Comparison of ENCODE assay signal across 26 mouse cellular contexts in genomic region chr5:17848267-17848666, GRCm38 (mm10). TPM values are rescaled to one million over a fixed set of nuclear protein-coding genes. Genes with fewer than 3 reads are reported as not detected.
DNase-seq lines count a peak whose midpoint lies in the region; ATAC-seq and TF ChIP-seq lines count a peak whose summit lies in the region.
"Had no signal": no experiment of that assay in that cellular context is flagged by ENCODE, and none has a peak within 500 bp of the region (broad histone marks: within the 10 kb centered on the region; RNA-seq: fewer than 3 reads in every experiment).

No protein-coding gene starts in this region.

- no peak for TF ChIP-seq CTCF in kidney, adult 2 months (conservative IDR thresholded peaks at IDR 0.05; ENCODE audit: insufficient read depth, insufficient read length, low read depth, low read length)
- TF ChIP-seq CTCF in bone marrow macrophage, adult 2 months (IDR thresholded peaks at IDR 0.05; ENCODE audit: low read depth, low read length): no peak

- peak overlapping the region; percentile 35 for H3K4me2 ChIP-seq in heart, embryonic 13.5 days
- H3K4me2 ChIP-seq: forebrain, embryonic 15.5 days; heart, embryonic 11.5 days; hindbrain, embryonic 12.5 days; limb, embryonic 15.5 days; lung, embryonic 15.5 days had no signal

- H3K9me3 ChIP-seq in heart, embryonic 13.5 days: no peaks in the 10 kb centered on the region
- H3K9me3 ChIP-seq: forebrain, embryonic 15.5 days; hindbrain, embryonic 12.5 days; limb, embryonic 10.5 days; limb, embryonic 15.5 days; lung, embryonic 15.5 days had no signal

- no peak overlapping the region for H3K27ac ChIP-seq in heart, embryonic 13.5 days (replicated peaks)
- no peak overlapping the region for H3K27ac ChIP-seq in kidney, adult 2 months (ENCODE audit: insufficient read depth, low read depth, low read length)
- H3K27ac ChIP-seq in bone marrow macrophage, adult 2 months (ENCODE audit: insufficient read depth, low read depth, low read length): no peak overlapping the region; the same call in 1 of the 2 replicates
- no peak overlapping the region for H3K27ac ChIP-seq in macrophage
- H3K27ac ChIP-seq: forebrain, embryonic 15.5 days; hindbrain, embryonic 12.5 days; hindbrain, postnatal 0 days; limb, embryonic 10.5 days; limb, embryonic 15.5 days; liver, embryonic 14.5 days; lung, embryonic 15.5 days had no signal

- H3K36me3 ChIP-seq in heart, embryonic 13.5 days: no peaks in the 10 kb centered on the region
- no peaks in the 10 kb centered on the region for H3K36me3 ChIP-seq in kidney, adult 2 months (ENCODE audit: control insufficient read depth, insufficient read depth, low read length)
- H3K36me3 ChIP-seq in macrophage (ENCODE audit: inconsistent target): no peaks in the 10 kb centered on the region
- H3K36me3 ChIP-seq: forebrain, embryonic 15.5 days; hindbrain, embryonic 12.5 days; limb, embryonic 10.5 days; limb, embryonic 15.5 days; lung, embryonic 15.5 days had no signal

- 85% methylated on average over 1 of the region's 1 CpGs for WGBS in heart, embryonic 13.5 days
- 75% methylated on average over 1 of the region's 1 CpGs for WGBS in kidney, adult 2 months
- WGBS in macrophage (ENCODE audit: missing documents): 100% methylated on average over 1 of the region's 1 CpGs

- no peak overlapping the region for H3K9ac ChIP-seq in heart, embryonic 13.5 days
- H3K9ac ChIP-seq: forebrain, embryonic 15.5 days; hindbrain, embryonic 12.5 days; limb, embryonic 15.5 days; liver, embryonic 14.5 days; lung, embryonic 15.5 days had no signal

- H3K4me3 ChIP-seq in heart, embryonic 13.5 days: peak overlapping the region; percentile 4; the same call in 1 of the 2 replicates
- H3K4me3 ChIP-seq in kidney, adult 2 months (ENCODE audit: insufficient read depth, low read depth, low read length): peak overlapping the region; percentile 33; the same call in 1 of the 2 replicates
- H3K4me3 ChIP-seq in bone marrow macrophage, adult 2 months (ENCODE audit: insufficient read depth, low read length): peak overlapping the region; percentile 53
- peak overlapping the region; percentile 19 for H3K4me3 ChIP-seq in macrophage (ENCODE audit: inconsistent target)
- H3K4me3 ChIP-seq: forebrain, embryonic 15.5 days; hindbrain, embryonic 12.5 days; limb, embryonic 10.5 days; limb, embryonic 15.5 days; lung, embryonic 15.5 days had no signal

- no peak for DNase-seq in heart, postnatal 4 days
- no peak for DNase-seq in kidney, adult 2 months
- no peak for DNase-seq in kidney, postnatal 25 days
- no peak for DNase-seq in thymus, postnatal 14 days
- DNase-seq: adrenal gland, postnatal 25 days; cerebellum, adult 2 months; cerebellum, postnatal 25 days; gastrocnemius, postnatal 36 days; kidney, postnatal 10 days; layer of hippocampus, adult 9-11 months; midbrain, embryonic 14.5 days; thymus, adult 2 months; thymus, postnatal 4 days had no signal

- H3K27me3 ChIP-seq in heart, embryonic 13.5 days (replicated peaks): no peaks in the 10 kb centered on the region
- H3K27me3 ChIP-seq in kidney, adult 2 months (replicated peaks; ENCODE audit: control insufficient read depth, insufficient read depth, low read length): no peaks in the 10 kb centered on the region
- H3K27me3 ChIP-seq: forebrain, embryonic 15.5 days; hindbrain, embryonic 12.5 days; limb, embryonic 15.5 days; lung, embryonic 15.5 days had no signal

- no peak for ATAC-seq in heart, embryonic 13.5 days (ENCODE audit: extremely low read depth, insufficient number of reproducible peaks, low FRiP score, low TSS enrichment)
- ATAC-seq: CD4-positive, CD25-positive, alpha-beta regulatory T cell, adult 4 months; forebrain, embryonic 15.5 days; hindbrain, postnatal 0 days; intestine, embryonic 16.5 days had no signal

- no peak for TF ChIP-seq POLR2A in kidney, adult 2 months (IDR thresholded peaks at IDR 0.05; ENCODE audit: low read depth, low read length)
- TF ChIP-seq POLR2A in bone marrow macrophage, adult 2 months (IDR thresholded peaks at IDR 0.05; ENCODE audit: borderline replicate concordance, low read depth, low read length): no peak

- peaks cover 46% of the 10 kb centered on the region for H3K79me2 ChIP-seq in macrophage (ENCODE audit: inconsistent target)

- H3K4me1 ChIP-seq in heart, embryonic 13.5 days: peaks cover 27% of the 10 kb centered on the region
- H3K4me1 ChIP-seq in kidney, adult 2 months (ENCODE audit: control insufficient read depth, insufficient read depth, low read length): no peaks in the 10 kb centered on the region; the same call in none of the 2 replicates
- peaks cover 21% of the 10 kb centered on the region for H3K4me1 ChIP-seq in bone marrow macrophage, adult 2 months (ENCODE audit: control insufficient read depth, insufficient read depth, low read length)
- H3K4me1 ChIP-seq: forebrain, embryonic 15.5 days; hindbrain, embryonic 12.5 days; limb, embryonic 10.5 days; lung, embryonic 15.5 days had no signal

RNA-seq across cellular contexts. Expression of gene Cd36, which starts 40.3 kb away (rescaled TPM):
- polyA plus RNA-seq in heart, embryonic 13.5 days (2015; fragmentation: Nextera tagmentation; extraction: Ambion mirVana): 74.1 and 80.4 TPM in 2 replicates
- 1,000 to 10,000 TPM; 1,072 to 1,101 TPM for total RNA-seq in heart, postnatal 4 days (2021)
- 41.4 and 43.8 TPM in 2 replicates for polyA plus RNA-seq in kidney, adult 2 months (2012; rRNA removed)
- polyA plus RNA-seq in bone marrow macrophage, adult 2 months (2012; ENCODE audit: insufficient read depth, insufficient read length, missing spikeins): 390 and 451 TPM in 2 replicates
- 100 to 1,000 TPM in 8 of 26 experiments, 10 to 100 TPM in 17, 1 to 10 TPM in 1; 9.6 to 358 (median 52.5) TPM for total RNA-seq in macrophage (2018; cell fraction: chromatin; rRNA removed)
- total RNA-seq in macrophage (2018; cell fraction: cytosol; rRNA removed): 100 to 1,000 TPM in 25 of 26 experiments, 10 to 100 TPM in 1; 65.8 to 754 (median 283) TPM
- 1,000 to 10,000 TPM in 1 of 26 experiments, 100 to 1,000 TPM in 15, 10 to 100 TPM in 10; 47.4 to 1,012 (median 148) TPM for total RNA-seq in macrophage (2018; cell fraction: nucleus; rRNA removed)
- 128 to 1,439 TPM (median 932 TPM) in 3 replicates for polyA plus RNA-seq in macrophage (2018)
